Mouse (Mus musculus) liver, adult 2 months (tissue): ENCODE measurements around the gene Mfn2. TPM values are rescaled to one million over a fixed set of nuclear protein-coding genes. Genes with fewer than 3 reads are reported as not detected.

Experiments used
- DNase-seq: peaks from one replicate; pipeline ENCODE4 v3.0.0-alpha.2; 2011; ENCODE audit warnings: low read depth, low spot score; ENCODE audit errors: extremely low read depth
- H3K27ac ChIP-seq: fragments of 200-500 bp; replicated peaks from 2 replicates; pipeline ENCODE4 v1.5.1; 2012; ENCODE audit warnings: low read depth, mild to moderate bottlenecking, control low read depth, inconsistent platforms, low read length; ENCODE audit not compliant: insufficient read depth
- H3K27me3 ChIP-seq: fragments of 200-500 bp; 2 replicates; pipeline ENCODE4 v1.6.1; 2012; ENCODE audit warnings: mild to moderate bottlenecking, moderate library complexity, low read length, inconsistent platforms; ENCODE audit not compliant: control insufficient read depth, insufficient read depth
- H3K36me3 ChIP-seq: fragments of 200-500 bp; 2 replicates; pipeline ENCODE4 v1.6.1; 2012; ENCODE audit warnings: low read length, inconsistent platforms; ENCODE audit not compliant: control insufficient read depth, insufficient read depth
- H3K4me1 ChIP-seq: fragments of 200-500 bp; 2 replicates; pipeline ENCODE4 v1.6.1; 2011; ENCODE audit warnings: low read length; ENCODE audit not compliant: control insufficient read depth, insufficient read depth
- H3K4me3 ChIP-seq: fragments of 200-500 bp; 2 replicates; pipeline ENCODE4 v1.5.1; 2011; ENCODE audit warnings: low read depth, mild to moderate bottlenecking, control low read depth, low read length, moderate library complexity; ENCODE audit not compliant: insufficient read depth
- H3K79me2 ChIP-seq: fragments of 200-500 bp; 2 replicates; pipeline ENCODE4 v1.6.1; 2012; ENCODE audit warnings: inconsistent platforms, mild to moderate bottlenecking, low read length, moderate library complexity; ENCODE audit not compliant: control insufficient read depth, insufficient read depth
- H3K9ac ChIP-seq: fragments of 200-500 bp; 2 replicates; pipeline ENCODE4 v1.6.1; 2012; ENCODE audit warnings: low read depth, mild to moderate bottlenecking, control low read depth, inconsistent platforms, low read length
- CTCF ChIP-seq: fragments of 200-500 bp; IDR thresholded peaks from 2 replicates; pipeline ENCODE4 v1.5.1; 2011; ENCODE audit warnings: low read depth, low read length, control low read depth
- POLR2A ChIP-seq: fragments of 200-500 bp; IDR thresholded peaks from 2 replicates; pipeline ENCODE4 v1.6.1; 2011; ENCODE audit warnings: low read length, control low read depth; ENCODE audit not compliant: insufficient read depth; ENCODE audit errors: extremely low read depth
- WGBS: fragments of 180-500 bp; shearing (Covaris S2); methylation state at CpG from one replicate; pipeline ENCODE4 v1.1.7; 2018; 5-methylcytosine and 5-hydroxymethylcytosine counted together
- polyA plus RNA-seq: library from polyadenylated mRNA; depleted of rRNA; stranded (reverse); fragments of >200 nt; gene quantifications from 2 replicates; pipeline ENCODE4 v1.2.3, GENCODE M21; 2012
- total RNA-seq: library from RNA; depleted of rRNA; stranded (reverse); fragments of >200 nt; gene quantifications from 2 replicates; pipeline ENCODE4 v1.2.3, GENCODE M21; 2014

The Mfn2 gene
- total and polyA plus RNA-seq, 2 experiments, result 36.6 to 49.4 TPM

GRCm38 (mm10) chr4:147906230-147906629, 1.7 kb upstream of the Mfn2 start:
- H3K27ac ChIP-seq, result no peak overlapping the region
- peaks cover 16% of the 10 kb centered on the region; the same call in 1 of the 2 replicates for H3K79me2 ChIP-seq
- H3K4me3 ChIP-seq, result no peak overlapping the region
- peaks cover 8% of the 10 kb centered on the region; the same call in 1 of the 2 replicates for H3K36me3 ChIP-seq
- TF ChIP-seq POLR2A (no peak), CTCF (no peak)
- H3K9ac ChIP-seq, result no peak overlapping the region
- H3K27me3 ChIP-seq, result no peaks in the 10 kb centered on the region
- 91% methylated on average over 5 of the region's 5 CpGs for WGBS
- DNase-seq, result no peak
- H3K4me1 ChIP-seq, result peaks cover 20% of the 10 kb centered on the region

GRCm38 (mm10) chr4:147905090-147905659, 671 bp upstream of the Mfn2 start:
- TF ChIP-seq CTCF, result no peak
- TF ChIP-seq POLR2A, result no peak
- Histone ChIP-seq H3K4me3 (peak overlapping the region; percentile 92), H3K79me2 (peaks cover 20% of the 10 kb centered on the region; the same call in 1 of the 2 replicates), H3K4me1 (peaks cover 20% of the 10 kb centered on the region), H3K27ac (peak overlapping the region; percentile 98), H3K36me3 (peaks cover 8% of the 10 kb centered on the region; the same call in 1 of the 2 replicates), H3K9ac (peak overlapping the region; percentile 96), H3K27me3 (no peaks in the 10 kb centered on the region)
- DNase-seq, result peak; percentile 92
- 0% methylated on average over 8 of the region's 8 CpGs for WGBS

- Histone ChIP-seq H3K79me2 (peaks cover 25% of the 10 kb centered on the region; the same call in 1 of the 2 replicates), H3K27ac (peak overlapping the region; percentile 97), H3K27me3 (no peaks in the 10 kb centered on the region), H3K36me3 (peaks cover 18% of the 10 kb centered on the region), H3K9ac (peak overlapping the region; percentile 96), H3K4me3 (peak overlapping the region; percentile 92), H3K4me1 (peaks cover 20% of the 10 kb centered on the region)
- WGBS, result 14% methylated on average over 3 of the region's 3 CpGs
- DNase-seq, result peak; percentile 53
- TF ChIP-seq CTCF, result no peak
- TF ChIP-seq POLR2A, result no peak
These were observed 903 bp downstream of the Mfn2 start for GRCm38 (mm10) chr4:147903601-147904000.

GRCm38 (mm10) chr4:147902906-147903500, 1.5 kb downstream of the Mfn2 start:
- WGBS, result 31% methylated on average over 12 of the region's 12 CpGs
- H3K4me1 ChIP-seq, result peaks cover 20% of the 10 kb centered on the region
- H3K9ac ChIP-seq, result peak overlapping the region; percentile 96
- peaks cover 21% of the 10 kb centered on the region for H3K36me3 ChIP-seq
- peak; percentile 91 for DNase-seq
- TF ChIP-seq POLR2A (no peak), CTCF (no peak)
- H3K27me3 ChIP-seq, result no peaks in the 10 kb centered on the region
- H3K27ac ChIP-seq, result peak overlapping the region; percentile 97
- peak overlapping the region; percentile 92 for H3K4me3 ChIP-seq
- H3K79me2 ChIP-seq, result peaks cover 25% of the 10 kb centered on the region; the same call in 1 of the 2 replicates

GRCm38 (mm10) chr4:147900452-147900851, 4.1 kb downstream of the Mfn2 start:
- DNase-seq, result no peak
- no peak overlapping the region for H3K9ac ChIP-seq
- H3K4me1 ChIP-seq, result peaks cover 20% of the 10 kb centered on the region
- no peak overlapping the region for H3K4me3 ChIP-seq
- peaks cover 25% of the 10 kb centered on the region; the same call in 1 of the 2 replicates for H3K79me2 ChIP-seq
- H3K27me3 ChIP-seq, result no peaks in the 10 kb centered on the region
- H3K27ac ChIP-seq, result no peak overlapping the region
- H3K36me3 ChIP-seq, result peaks cover 36% of the 10 kb centered on the region
- WGBS, result 82% methylated on average over 7 of the region's 7 CpGs
- TF ChIP-seq CTCF, result no peak
- no peak for TF ChIP-seq POLR2A

- peaks cover 48% of the 10 kb centered on the region for H3K36me3 ChIP-seq
- TF ChIP-seq CTCF (no peak), POLR2A (no peak)
These were observed 7.2 kb downstream of the Mfn2 start for GRCm38 (mm10) chr4:147897348-147897747.

More at GRCm38 (mm10) chr4:147897348-147897747, 7.2 kb downstream of the Mfn2 start:
- Histone ChIP-seq H3K27me3 (no peaks in the 10 kb centered on the region), H3K79me2 (peaks cover 24% of the 10 kb centered on the region; the same call in 1 of the 2 replicates), H3K4me3 (no peak overlapping the region), H3K9ac (no peak overlapping the region), H3K27ac (no peak overlapping the region), H3K4me1 (peaks cover 4% of the 10 kb centered on the region; the same call in 1 of the 2 replicates)
- DNase-seq, result no peak
- 97% methylated on average over 3 of the region's 3 CpGs for WGBS
